Mouse (Mus musculus) spleen, postnatal 14 days (tissue): ENCODE data around the gene 6430571L13Rik.
"Not testable (repeated sequence)": the region's sequence is repeated elsewhere in the genome, so short reads cannot be mapped to it uniquely, and the experiment has no call there.

Experiments used
- DNase-seq, 2 experiments: peaks; one replicate each; pipeline ENCODE4 v3.0.0; 2021 to 2022; ENCODE audit warnings: low spot score in 2 of 2

Gene 6430571L13Rik

DNA sequence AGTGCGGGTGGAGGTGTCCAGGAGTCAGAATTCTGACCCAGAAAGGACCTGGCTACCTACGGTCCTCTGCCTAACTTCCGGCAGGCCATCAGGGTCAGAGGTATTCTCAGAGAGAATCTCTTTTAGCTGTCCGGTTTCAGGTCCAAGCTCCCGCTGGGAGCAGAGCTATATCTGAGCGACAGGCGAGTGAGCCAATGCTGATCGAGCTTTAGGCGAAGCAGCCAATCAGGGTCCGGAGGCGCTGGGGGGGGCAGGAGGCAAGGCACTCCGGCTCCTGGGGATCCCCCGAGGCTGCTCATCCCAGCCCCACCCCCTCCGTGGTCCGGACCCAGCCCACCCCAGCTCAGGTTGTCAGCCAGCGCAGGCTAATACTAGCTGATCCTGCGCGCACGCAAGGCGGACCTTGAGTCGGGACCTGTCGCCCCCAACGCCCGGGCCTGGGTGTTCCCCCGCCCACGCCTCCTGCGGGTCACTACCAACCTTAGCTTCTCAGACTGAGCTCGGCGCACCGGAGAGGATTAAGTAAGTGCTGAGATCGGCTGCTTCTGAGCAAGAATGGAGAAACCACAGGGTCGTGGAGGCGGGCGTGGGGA lies at the start of gene 6430571L13Rik:
Gene 6430571L13Rik, plus strand, starts transcription at position 336 of the 593 bp plus-strand sequence.
- peak; percentile 73 to 81 for DNase-seq

DNA sequence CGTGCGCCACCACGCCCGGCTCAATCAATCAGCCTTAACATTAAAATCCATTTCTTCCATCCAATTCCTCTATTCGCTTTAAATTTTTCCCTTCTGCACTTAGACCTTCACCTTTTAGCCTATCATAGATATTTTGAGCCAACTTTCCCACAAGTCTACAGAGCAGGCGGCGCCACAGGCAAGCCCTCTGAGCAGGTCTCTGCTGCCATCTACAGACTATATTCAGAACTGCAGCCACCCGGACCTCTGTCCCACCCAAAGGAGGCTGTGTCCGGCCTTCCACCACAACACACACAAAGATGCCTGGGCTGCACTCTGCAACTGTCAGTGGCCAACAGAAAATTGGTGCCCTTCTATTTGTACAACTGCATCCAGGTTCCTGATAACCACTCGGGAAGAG lies 49.5 kb upstream of the 6430571L13Rik start:
- peak; percentile 69 to 84 for DNase-seq

DNA sequence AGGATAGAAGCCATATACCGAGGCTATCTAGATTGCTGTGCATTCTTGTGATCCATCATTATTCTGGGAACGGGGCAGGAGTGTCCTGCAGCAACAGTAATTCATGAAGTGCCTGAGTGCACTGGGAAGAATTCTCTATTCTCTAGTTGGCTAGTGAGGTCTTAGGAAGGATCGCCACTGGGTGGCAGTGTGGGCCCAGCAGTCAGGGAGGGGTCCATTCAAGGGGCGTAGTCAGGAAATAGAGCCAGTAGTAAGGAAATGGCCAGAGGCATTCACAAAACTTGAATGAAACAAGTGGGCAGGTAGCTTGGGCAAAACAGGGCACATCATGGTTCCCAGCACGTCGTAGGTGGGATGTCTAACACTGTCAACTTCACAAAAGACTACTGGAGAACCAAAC lies 46.2 kb upstream of the 6430571L13Rik start:
- peak; percentile 72 to 79 for DNase-seq

DNA sequence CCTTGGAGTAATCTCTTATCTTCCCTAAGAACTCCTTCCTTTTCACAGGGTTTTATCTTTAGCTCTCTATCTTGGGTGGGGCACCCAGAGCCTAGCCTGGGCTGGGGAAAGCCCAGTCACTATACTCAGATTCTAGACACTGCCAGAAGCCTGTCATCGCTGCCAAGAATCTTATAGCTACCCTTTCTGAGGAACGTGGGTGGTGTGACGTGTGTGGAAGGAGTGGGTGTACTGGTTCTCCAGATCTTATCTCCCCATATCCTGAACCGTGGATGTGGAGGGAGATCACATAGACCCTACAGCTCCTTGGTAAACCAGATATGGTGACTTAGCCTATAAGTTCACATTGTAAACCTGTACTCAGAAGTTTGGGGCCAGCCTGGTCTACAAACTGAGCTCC lies 44.8 kb upstream of the 6430571L13Rik start:
- no peak for DNase-seq

DNA sequence AAGGTAGTCTGAATTCAATTTTAAA lies 44.6 kb upstream of the 6430571L13Rik start, which contains the start of gene Cish:
Gene Cish, plus strand, starts transcription at position 11 of the 25 bp plus-strand sequence.
- DNase-seq = no peak

DNA sequence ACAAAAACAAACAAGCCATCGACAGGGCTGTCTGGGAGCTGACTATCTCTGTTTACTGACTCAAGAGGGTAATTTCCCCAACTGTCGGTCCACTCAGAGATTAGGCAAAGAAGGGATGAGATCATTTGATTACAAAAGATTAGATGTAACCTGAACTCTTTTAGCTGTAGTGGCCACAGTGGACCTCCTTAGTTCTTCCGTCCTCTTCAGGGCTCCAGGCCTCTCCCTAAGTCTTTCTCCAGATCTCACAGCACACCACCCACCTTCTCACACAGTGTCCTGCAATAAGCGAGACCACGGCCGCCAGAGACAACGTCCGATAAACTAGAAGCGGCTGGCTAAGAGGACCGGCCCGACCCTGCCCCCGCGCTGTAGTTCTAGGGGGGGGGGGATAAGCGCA lies 44.4 kb upstream of the 6430571L13Rik start:
- no peak for DNase-seq

DNA sequence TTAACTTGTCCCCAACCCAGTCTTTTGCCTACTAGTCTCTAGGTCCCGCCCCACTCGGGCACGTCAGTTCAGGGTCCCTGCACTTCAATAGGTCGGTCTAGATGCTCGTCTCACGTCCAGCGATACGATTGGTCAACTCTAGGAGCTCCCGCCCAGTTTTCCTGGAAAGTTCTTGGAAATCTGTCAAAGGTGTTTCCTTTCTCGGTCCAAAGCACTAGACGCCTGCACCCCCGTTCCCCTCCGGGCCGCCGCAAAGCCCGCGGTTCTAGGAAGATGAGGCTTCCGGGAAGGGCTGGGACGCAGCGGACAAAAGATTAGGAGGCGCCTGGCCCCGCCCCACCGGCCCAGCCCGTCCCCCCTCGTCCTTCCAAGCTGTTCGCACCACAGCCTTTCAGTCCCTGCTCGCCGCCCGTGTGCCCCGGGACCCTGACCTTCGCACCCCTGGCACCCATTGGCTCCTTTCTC lies 43.9 kb upstream of the 6430571L13Rik start:
- DNase-seq = peak; percentile 83 to 84

DNA sequence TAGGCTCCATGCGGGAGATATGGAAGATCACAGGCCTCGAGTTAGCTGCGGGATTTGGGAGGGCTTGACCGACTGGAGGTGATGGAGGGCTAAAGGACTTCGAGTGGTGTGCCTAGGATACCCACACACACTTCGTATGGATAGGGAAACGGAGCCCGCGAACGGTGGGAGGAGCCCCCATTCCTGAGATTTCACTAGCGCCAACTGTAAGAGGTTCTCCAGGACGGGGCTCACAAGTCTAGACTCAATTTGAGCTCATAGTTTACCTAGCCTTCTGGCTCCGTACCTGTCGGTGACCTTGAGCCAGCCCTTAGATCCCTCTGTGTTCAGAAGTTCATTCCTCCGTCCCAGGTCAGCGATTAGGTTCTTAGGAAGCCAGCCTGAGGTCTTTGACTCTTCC lies 43.3 kb upstream of the 6430571L13Rik start:
- DNase-seq = no peak

DNA sequence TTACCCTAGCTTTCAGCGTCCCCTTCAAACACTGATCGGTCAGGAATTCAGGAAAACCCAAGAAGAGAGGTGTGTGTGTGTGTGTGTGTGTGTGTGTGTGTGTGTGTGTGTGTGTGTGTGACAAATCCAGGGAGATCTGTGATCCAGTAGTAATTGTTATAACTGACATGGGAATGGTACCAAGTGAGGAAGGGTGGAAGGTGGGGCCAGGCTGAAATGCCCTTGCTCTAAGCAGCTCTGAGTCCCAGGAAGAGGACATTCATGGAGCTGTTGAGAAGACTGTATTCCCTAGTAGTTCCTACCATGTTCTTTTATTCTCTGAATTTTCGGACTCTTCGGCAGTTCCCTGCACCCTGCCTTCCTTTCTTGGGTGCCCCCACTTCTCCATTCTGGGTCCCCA lies 42.7 kb upstream of the 6430571L13Rik start:
- no peak for DNase-seq

DNA sequence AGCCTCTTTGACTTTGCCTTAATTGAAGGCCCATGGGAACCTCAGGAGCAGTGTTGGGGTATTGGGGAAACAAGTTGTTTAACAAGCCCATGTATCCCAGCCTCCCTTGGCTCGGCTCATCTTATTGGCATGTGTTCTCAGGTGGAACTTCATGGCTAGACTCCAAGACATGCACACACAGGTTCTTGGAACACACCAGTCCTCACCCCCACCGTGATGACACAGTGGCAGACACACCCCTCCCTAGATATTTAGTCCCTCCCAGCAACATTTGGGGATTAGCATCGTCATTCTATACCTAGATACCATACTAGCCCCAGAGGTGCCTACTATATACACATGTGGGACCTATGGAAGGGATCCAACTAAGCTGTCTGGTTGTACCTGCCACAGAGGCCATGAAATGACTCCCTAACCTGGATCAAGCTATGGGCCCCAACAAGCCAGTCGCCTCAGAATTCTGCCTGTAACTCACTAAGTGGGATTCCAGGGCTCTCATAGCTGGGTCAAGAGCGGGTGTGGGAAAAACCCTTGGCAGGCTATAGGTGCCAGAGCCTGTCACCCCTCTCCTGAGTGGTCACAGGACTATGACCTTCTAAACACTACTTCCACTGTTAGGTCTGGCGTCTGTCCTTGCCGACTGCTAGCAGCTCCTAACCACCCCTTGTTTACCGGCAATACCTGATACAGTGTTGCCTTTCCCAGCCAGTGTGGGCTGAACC lies 42.2 kb upstream of the 6430571L13Rik start:
- no peak for DNase-seq

DNA sequence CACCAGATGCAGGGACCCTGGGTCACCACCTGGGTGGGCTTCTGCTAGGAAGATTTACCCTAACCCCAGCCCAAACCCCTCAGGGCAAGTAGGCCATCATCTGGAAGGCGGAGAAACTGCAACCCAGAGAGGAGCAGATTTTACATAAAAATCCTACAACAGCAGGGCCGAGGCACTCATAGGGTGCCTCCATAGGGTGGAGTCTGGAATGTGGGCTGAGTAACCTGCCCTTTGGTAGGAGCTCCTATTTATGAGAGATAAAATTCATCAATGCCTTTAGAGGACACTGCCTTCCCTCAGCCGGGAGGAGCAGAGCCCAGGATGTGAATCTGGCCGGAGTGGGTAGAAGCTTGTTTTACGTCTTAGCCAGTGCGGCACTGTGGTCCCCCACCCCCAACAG lies 41.5 kb upstream of the 6430571L13Rik start:
- no peak for DNase-seq

DNA sequence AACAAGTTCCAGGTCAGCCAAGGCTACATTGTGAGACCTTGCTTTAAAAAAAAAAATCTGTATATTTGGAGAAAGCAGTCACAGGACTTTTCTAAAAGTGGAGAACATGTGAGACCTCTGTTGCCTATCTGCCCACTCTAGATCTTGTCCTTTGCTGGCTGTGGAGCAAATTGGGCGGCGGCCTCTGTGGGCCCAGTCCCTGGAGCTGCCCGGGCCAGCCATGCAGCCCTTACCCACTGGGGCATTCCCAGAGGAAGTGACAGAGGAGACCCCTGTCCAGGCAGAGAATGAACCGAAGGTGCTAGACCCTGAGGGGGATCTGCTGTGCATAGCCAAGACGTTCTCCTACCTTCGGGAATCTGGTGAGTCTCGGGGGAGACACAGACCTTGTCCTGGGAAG lies 40.6 kb upstream of the 6430571L13Rik start:
- DNase-seq = no peak

DNA sequence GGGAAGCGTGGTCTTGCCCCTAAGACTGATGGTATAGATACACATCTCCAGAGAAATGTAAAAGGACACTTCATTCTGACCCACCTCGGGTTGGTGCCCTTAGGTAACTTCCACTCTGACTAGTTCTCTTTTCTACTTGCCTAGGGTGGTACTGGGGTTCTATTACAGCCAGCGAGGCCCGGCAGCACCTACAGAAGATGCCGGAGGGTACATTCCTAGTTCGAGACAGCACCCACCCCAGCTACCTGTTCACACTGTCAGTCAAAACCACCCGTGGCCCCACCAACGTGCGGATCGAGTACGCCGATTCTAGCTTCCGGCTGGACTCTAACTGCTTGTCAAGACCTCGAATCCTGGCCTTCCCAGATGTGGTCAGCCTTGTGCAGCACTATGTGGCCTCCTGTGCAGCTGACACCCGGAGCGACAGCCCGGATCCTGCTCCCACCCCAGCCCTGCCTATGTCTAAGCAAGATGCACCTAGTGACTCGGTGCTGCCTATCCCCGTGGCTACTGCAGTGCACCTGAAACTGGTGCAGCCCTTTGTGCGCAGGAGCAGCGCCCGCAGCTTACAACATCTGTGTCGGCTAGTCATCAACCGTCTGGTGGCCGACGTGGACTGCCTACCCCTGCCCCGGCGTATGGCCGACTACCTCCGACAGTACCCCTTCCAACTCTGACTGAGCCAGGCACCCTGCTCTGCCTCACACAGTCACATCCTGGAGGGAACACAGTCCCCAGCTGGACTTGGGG lies 40.0 kb upstream of the 6430571L13Rik start:
- DNase-seq = no peak

DNA sequence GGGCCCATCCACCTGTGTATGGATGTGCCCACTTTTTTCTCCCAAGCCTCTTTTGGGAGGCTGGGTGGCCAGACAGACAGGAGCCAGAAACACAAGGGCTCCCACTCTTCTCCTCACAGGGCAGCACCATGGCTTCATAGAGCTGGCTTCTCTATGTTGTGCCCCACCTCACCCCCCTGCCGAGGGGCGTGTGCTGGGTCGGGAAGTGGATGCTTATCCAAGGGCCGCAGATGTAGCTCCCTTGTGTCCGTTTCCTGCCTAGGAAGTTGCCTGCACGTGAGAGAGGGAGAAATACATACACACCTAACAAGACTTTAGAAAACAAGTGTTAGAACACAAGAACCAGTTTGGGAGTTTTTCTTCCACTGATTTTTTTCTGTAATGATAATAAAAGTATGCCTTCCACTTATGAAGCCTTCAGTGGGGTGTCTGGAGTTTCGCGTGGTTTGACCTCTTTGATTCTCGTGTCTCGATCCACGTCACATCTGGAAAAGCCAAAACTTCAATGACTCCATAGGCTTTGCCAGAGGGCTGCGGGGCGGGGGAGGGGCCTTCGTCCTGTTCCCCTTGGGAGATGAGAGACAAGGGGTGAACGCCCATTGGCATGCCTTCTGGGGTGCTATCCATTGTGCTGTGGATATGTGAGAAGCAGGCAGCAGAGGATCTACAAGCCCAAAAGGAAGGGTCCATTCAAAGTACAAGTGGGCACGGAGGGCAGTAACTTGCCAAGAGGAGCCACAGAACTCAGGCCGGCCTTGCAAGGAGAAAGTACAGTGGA lies 38.7 kb upstream of the 6430571L13Rik start:
- no peak for DNase-seq

DNA sequence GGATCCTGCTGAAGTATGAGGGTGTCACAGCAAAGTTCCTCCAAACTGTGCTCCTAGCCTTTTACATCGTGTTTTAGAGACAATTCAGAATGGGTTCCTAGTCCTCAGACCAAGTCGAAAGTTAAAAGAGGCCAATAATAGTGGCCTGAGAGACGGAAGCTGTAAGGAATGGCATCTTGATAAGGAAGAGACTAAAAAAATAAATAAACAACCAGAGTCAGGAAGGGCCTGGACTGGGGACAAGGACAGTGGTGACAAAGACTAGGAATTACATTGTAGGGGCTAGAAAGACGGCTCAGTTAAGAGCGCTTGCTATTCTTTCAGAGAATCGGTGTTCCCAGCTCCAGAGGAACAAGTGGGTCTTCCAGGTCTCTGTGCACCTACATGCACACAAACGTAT lies 37.8 kb upstream of the 6430571L13Rik start:
- no peak for DNase-seq

DNA sequence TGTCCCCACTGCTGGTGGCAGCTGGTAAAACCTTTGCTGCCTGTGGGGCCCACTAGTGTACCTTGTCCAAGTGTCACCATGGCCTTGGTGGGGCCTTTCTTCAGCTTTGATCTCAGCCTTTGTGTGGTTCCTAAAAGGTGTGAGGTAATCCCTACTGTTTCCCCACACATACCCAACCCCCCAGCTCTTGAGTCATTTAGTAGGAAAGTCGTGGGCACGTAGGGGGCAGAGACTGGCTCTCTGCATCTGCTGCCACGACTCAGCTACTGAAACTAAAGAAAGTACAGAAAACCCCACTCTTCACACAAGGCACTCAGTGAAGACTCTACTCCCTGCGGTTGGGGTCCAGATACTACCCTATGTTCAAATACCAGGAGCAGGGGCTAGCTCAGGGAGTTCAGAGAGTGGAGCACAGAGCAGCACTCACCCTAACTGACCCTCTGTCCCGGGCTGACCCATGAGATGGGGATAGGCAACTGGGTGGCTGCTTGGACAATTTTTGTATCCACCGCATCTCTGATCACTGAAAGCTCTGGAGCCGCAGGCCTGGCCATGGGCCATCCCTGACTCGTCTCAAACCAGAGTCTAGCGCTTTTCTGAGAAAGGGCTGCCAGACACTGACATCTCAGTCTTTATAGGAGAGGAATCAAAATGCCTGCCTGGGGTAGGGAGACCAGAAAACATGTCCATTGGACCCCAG lies 37.1 kb upstream of the 6430571L13Rik start:
- no peak for DNase-seq

DNA sequence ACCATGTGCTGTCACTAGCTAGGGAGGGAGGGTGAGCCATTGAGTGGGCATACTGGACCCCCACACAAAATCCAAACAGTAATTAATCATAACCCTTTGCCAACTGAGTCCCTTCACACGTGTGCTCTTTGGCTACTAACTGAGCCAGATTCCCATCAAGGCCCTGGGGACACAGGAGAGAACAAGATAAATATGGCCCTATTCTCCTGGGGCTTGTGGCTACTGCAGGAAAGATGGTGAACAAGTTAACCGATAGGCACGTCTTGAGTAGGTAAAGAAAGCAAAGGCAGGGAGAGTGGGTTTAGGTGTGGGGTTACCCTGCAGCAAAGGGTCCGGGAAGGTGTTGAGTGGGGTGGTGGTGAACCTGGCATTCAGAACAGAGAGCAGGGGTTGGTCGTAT lies 36.5 kb upstream of the 6430571L13Rik start:
- DNase-seq = no peak

DNA sequence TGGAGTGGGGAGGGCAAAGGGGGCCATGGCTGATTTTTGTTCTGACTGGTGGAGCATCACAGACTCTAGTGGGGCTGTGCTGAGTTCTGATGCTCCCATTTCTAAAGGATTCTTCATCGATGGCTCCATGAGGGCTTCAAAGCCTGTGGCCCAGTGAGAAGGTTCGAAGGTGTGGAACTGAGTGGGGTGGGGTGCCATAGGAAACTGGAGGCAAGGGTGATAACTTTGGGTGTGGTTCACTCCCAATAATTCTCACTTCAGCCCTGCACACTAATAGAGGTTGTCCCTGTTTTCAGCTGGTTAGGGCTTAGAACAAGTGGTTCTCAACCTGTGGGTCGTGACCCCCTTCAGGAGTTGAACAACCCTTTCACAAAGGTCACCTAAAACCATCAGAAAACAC lies 36.0 kb upstream of the 6430571L13Rik start:
- no peak for DNase-seq

DNA sequence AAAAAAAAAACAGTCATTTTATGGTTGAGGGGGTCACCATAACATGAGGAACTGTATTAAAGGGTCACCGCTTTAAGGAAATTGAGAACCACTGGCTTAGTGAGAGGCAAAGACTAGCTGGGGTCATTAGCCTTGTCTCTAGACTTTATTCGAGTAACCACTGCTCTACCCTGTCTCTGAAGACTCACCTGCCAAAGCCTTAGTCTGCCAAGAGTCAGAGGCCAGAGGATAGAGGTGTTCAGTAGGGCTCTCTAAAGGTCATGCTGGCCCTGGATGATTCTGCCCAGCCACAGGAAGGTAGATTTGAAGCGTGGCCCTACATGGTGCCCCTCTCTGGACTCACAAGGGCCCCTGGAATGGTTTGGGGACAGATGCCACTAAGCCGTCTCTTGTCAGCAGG lies 35.4 kb upstream of the 6430571L13Rik start:
- DNase-seq = no peak

DNA sequence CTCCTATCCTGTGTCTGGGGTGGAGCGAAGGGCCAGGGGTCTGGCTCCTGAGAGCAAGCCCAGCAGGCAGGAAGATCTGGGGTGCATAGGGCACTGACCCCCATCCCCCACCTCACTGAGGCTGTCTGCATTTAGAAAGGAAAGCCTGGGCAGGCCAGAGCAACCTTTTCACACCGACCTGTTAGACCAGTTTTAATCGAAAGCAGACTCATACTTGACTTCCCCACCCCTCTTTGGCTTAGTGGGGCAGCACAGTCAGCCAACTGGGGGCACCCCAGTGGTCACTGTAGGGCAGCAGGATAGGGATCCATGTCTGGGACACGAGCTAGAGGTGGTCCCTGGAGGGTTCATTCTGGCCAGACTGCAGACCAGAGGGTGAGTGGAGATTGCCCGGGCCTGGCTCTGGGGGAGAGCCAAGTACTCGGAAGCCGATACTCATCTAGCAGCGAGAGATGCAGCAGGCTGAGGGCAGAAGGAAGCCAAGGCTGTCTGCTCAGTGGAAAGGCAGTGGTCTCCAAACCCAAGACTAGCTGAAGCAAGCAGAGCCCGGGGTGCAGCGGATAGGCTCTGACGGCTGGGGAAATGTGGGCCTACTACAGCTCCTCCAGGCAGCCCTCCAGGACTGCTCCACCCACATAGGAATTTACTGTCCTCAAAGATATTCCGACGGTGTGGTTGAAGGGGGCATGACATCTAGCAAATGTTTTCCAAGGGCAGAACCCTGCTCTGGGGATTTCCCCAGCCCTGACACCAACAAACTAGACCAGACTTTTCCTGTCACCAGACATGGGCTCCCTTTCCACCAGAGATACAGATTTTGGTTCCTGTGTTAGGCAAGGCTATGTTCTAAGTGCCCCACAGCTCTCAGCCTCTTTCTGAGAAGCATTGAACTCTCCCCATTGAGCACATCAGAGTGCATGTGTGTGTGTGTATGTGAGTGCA lies 34.5 kb upstream of the 6430571L13Rik start:
- no peak for DNase-seq

DNA sequence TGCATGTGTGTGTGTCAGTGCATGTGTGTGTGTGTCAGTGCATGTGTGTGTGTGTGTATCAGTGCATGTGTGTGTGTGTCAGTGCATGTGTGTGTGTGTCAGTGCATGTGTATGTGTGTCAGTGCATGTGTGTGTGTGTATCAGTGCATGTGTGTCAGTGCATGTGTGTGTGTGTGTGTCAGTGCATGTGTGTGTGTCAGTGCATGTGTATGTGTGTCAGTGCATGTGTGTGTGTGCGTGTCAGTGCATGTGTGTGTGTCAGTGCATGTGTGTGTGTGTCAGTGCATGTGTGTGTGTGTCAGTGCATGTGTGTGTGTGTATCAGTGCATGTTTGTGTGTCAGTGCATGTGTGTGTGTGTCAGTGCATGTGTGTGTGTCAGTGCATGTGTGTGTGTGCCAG lies 33.7 kb upstream of the 6430571L13Rik start:
- DNase-seq = not testable (repeated sequence)
